Mouse (Mus musculus): ENCODE data around the gene Ppp1r1a.

- TF ChIP-seq CTCF (IDR thresholded peaks at IDR 0.05; ENCODE audit: insufficient read depth, low read depth, low read length) (no peak), POLR2A (IDR thresholded peaks at IDR 0.05; ENCODE audit: insufficient read depth, low read depth, low read length) (peak; percentile 38; the same call in 1 of the 2 replicates)
These were observed at the start of gene Ppp1r1a for GRCm38 (mm10) chr15:103537822-103538213.

Data from olfactory bulb, adult 2 months (tissue).